Mouse (Mus musculus) intestine, embryonic 16.5 days (tissue): Measurements from ENCODE around the gene Zcchc14. TPM values are rescaled to one million over a fixed set of nuclear protein-coding genes. Genes with fewer than 3 reads are reported as not detected.
A peak's percentile ranks its signal among the peaks of the same experiment; 100 is the strongest.

ENCODE experiments used
- ATAC-seq: fragments of 200-750 bp; cut with Nextera tagmentation; 2 replicates; pipeline ENCODE4 v1.8.0; 2017; ENCODE audit warnings: moderate TSS enrichment, moderate library complexity
- H3K27ac ChIP-seq: fragments of 300-500 bp; sonication (generic); 2 replicates; pipeline ENCODE4 v1.5.1; 2014; ENCODE audit warnings: mild to moderate bottlenecking, low read length
- H3K27me3 ChIP-seq: fragments of 300-500 bp; sonication (generic); replicated peaks from 2 replicates; pipeline ENCODE4 v1.6.1; 2014; ENCODE audit warnings: low read length, control low read depth, mixed read lengths; ENCODE audit not compliant: control insufficient read depth, insufficient read depth
- H3K36me3 ChIP-seq: fragments of 300-500 bp; sonication (generic); 2 replicates; pipeline ENCODE4 v1.6.1; 2014; ENCODE audit warnings: low read length, control low read depth; ENCODE audit not compliant: control insufficient read depth, insufficient read depth
- H3K4me1 ChIP-seq: fragments of 300-500 bp; sonication (generic); 2 replicates; pipeline ENCODE4 v1.6.1; 2014; ENCODE audit warnings: low read length, control low read depth, mixed read lengths; ENCODE audit not compliant: control insufficient read depth, insufficient read depth
- H3K4me2 ChIP-seq: fragments of 300-500 bp; sonication (generic); 2 replicates; pipeline ENCODE4 v1.6.1; 2014; ENCODE audit warnings: low read depth, low read length, control low read depth
- H3K4me3 ChIP-seq: fragments of 300-500 bp; sonication (generic); 2 replicates; pipeline ENCODE4 v1.5.1; 2014; ENCODE audit warnings: mild to moderate bottlenecking, low read length
- H3K9ac ChIP-seq: fragments of 300-500 bp; sonication (generic); 2 replicates; pipeline ENCODE4 v1.6.1; 2014; ENCODE audit warnings: low read depth, low read length
- H3K9me3 ChIP-seq: fragments of 300-500 bp; sonication (generic); 2 replicates; pipeline ENCODE4 v1.6.1; 2016; ENCODE audit warnings: low read length, control low read depth; ENCODE audit not compliant: control insufficient read depth
- WGBS: fragments of 180-500 bp; shearing (Covaris S2); extraction: QIAGEN DNeasy Blood & Tissue Kit; methylation state at CpG from one replicate; pipeline ENCODE4 v1.1.7; 2014; 5-methylcytosine and 5-hydroxymethylcytosine counted together
- polyA plus RNA-seq: library from polyadenylated mRNA; unstranded; fragments of >200 nt; fragmentation: Nextera tagmentation; extraction: Ambion mirVana; gene quantifications from 2 replicates; pipeline ENCODE4 v1.2.1, GENCODE M21; 2015

The Zcchc14 gene
- polyA plus RNA-seq, 1 experiment from 2014 or later, result 9.5 TPM

GRCm38 (mm10) chr8:121572121-121572520, 80.6 kb downstream of the Zcchc14 start:
- no peak overlapping the region for H3K9ac ChIP-seq
- H3K27ac ChIP-seq, result no peak overlapping the region
- H3K9me3 ChIP-seq, result no peaks in the 10 kb centered on the region
- no peak overlapping the region for H3K4me2 ChIP-seq
- WGBS, result 74% methylated on average over 7 of the region's 7 CpGs
- H3K4me3 ChIP-seq, result no peak overlapping the region
- H3K27me3 ChIP-seq, result no peaks in the 10 kb centered on the region
- H3K36me3 ChIP-seq, result no peaks in the 10 kb centered on the region
- H3K4me1 ChIP-seq, result peaks cover 22% of the 10 kb centered on the region
- ATAC-seq, result no peak

- no peak overlapping the region for H3K27ac ChIP-seq
- peaks cover 15% of the 10 kb centered on the region for H3K4me1 ChIP-seq
- no peak overlapping the region for H3K4me2 ChIP-seq
- H3K9me3 ChIP-seq, result no peaks in the 10 kb centered on the region
- ATAC-seq, result no peak
- no peak overlapping the region for H3K4me3 ChIP-seq
- H3K36me3 ChIP-seq, result peaks cover 2% of the 10 kb centered on the region; the same call in 1 of the 2 replicates
- H3K27me3 ChIP-seq, result no peaks in the 10 kb centered on the region
- WGBS, result 73% methylated on average over 17 of the region's 17 CpGs
- H3K9ac ChIP-seq, result no peak overlapping the region
These were observed 81.9 kb downstream of the Zcchc14 start for GRCm38 (mm10) chr8:121570801-121571200.

DNA sequence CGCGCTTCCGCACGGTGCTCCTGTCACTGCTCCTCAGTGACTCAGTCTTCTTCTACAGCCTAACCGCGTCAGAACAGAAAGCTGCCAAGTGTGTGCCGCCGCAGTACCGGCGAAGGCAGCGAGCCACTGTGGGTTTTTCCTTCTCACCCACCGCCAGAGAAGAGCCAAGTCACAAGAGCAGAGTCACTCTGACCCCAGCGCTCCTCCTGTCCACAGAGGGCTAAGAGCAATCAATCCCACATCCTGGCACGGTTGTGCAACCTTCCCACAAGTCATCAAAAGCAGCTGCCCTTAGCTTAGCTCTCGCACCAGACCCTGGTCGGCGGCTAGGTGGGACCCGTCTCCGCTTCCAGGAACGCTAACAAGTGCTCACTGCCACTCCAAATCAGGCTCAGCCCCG, 82.4 kb downstream of the Zcchc14 start:
- Histone ChIP-seq H3K9me3 (no peaks in the 10 kb centered on the region), H3K27me3 (no peaks in the 10 kb centered on the region), H3K4me1 (peaks cover 13% of the 10 kb centered on the region), H3K27ac (no peak overlapping the region), H3K4me2 (no peak overlapping the region), H3K9ac (no peak overlapping the region), H3K36me3 (peaks cover 4% of the 10 kb centered on the region; the same call in 1 of the 2 replicates), H3K4me3 (no peak overlapping the region)
- 80% methylated on average over 21 of the region's 21 CpGs for WGBS
- ATAC-seq, result no peak

- H3K4me3 ChIP-seq, result no peak overlapping the region
- 65% methylated on average over 6 of the region's 6 CpGs for WGBS
- peaks cover 8% of the 10 kb centered on the region for H3K4me1 ChIP-seq
- H3K4me2 ChIP-seq, result no peak overlapping the region
- H3K27ac ChIP-seq, result no peak overlapping the region
- no peaks in the 10 kb centered on the region for H3K27me3 ChIP-seq
- no peak for ATAC-seq
- H3K9me3 ChIP-seq, result no peaks in the 10 kb centered on the region
- H3K9ac ChIP-seq, result no peak overlapping the region
- H3K36me3 ChIP-seq, result peaks cover 4% of the 10 kb centered on the region; the same call in 1 of the 2 replicates
These were observed 84.4 kb downstream of the Zcchc14 start for GRCm38 (mm10) chr8:121568321-121568720.

- H3K4me3 ChIP-seq, result no peak overlapping the region
- 60% methylated on average over 6 of the region's 6 CpGs for whole genome bisulfite sequencing
- H3K36me3 ChIP-seq, result peaks cover 8% of the 10 kb centered on the region; the same call in 1 of the 2 replicates
- no peak overlapping the region for H3K27ac ChIP-seq
- H3K4me2 ChIP-seq, result no peak overlapping the region
- no peaks in the 10 kb centered on the region for H3K9me3 ChIP-seq
- no peaks in the 10 kb centered on the region for H3K27me3 ChIP-seq
- peaks cover 10% of the 10 kb centered on the region for H3K4me1 ChIP-seq
- no peak for ATAC-seq
- no peak overlapping the region for H3K9ac ChIP-seq
These were observed 89.0 kb downstream of the Zcchc14 start for GRCm38 (mm10) chr8:121563701-121564100.

DNA sequence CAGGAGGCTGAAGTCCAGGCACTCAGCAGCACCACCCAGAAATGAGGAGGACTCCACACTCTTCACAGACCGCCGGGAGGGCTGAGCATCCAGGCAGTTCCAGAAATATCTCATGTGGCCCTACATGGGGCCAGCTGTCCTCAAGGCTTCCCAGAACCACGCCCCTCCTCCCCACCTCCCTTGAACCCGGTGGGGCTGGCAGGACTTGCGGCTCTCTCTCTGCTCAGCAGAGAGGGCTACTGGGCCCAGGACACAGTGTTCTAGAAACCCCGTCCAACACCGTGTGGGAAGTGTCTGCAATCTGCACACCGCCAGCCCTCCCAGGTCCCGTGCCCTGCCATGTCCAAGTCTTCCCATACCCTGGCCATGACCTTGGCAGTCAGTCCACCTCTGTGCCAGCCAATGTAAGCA, 89.8 kb downstream of the Zcchc14 start:
- Histone ChIP-seq H3K9ac (no peak overlapping the region), H3K4me2 (no peak overlapping the region), H3K36me3 (peaks cover 14% of the 10 kb centered on the region; the same call in 1 of the 2 replicates), H3K9me3 (no peaks in the 10 kb centered on the region), H3K4me3 (no peak overlapping the region), H3K27me3 (no peaks in the 10 kb centered on the region), H3K27ac (no peak overlapping the region), H3K4me1 (peaks cover 7% of the 10 kb centered on the region)
- 67% methylated on average over 9 of the region's 9 CpGs for WGBS
- peak; percentile 32; the same call in 1 of the 2 replicates for ATAC-seq

DNA sequence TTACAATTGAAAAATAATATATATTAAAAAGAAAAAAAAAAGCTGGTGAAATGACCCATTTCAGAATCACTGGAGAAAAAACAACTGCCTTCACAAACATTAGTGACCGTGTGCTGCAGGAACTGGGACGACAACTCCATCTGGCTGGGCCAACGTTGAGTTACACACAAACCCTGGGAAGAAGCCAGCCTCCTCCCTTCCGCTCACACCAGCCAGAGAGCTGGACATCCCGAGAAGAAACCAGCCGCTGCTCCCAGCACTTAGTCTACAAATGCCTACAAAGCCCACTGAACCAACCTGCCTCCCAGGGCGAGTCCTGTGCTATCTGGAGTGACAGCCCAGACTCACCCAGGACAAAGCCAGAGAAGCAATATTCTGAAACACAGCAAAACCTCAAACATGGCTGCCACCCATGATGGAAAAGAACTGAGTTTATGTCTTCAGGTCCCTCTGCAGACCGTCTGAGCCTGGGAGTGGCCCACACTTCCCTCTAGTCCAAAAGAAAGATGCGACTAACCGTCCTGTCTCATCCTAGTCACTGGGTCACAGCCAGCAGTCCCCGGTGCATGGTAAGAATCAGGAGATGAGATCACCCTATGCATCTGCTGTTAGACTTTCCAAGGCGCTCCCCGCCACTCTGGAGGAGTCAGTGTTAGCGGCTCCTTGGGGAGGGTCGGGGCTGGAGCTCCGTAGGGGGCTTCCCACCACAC, 90.9 kb downstream of the Zcchc14 start:
- 79% methylated on average over 16 of the region's 16 CpGs for WGBS
- Histone ChIP-seq H3K27me3 (no peaks in the 10 kb centered on the region), H3K4me1 (peaks cover 7% of the 10 kb centered on the region), H3K9ac (no peak overlapping the region), H3K4me2 (no peak overlapping the region), H3K27ac (no peak overlapping the region), H3K36me3 (peaks cover 14% of the 10 kb centered on the region; the same call in 1 of the 2 replicates), H3K9me3 (no peaks in the 10 kb centered on the region), H3K4me3 (no peak overlapping the region)
- ATAC-seq, result no peak

DNA sequence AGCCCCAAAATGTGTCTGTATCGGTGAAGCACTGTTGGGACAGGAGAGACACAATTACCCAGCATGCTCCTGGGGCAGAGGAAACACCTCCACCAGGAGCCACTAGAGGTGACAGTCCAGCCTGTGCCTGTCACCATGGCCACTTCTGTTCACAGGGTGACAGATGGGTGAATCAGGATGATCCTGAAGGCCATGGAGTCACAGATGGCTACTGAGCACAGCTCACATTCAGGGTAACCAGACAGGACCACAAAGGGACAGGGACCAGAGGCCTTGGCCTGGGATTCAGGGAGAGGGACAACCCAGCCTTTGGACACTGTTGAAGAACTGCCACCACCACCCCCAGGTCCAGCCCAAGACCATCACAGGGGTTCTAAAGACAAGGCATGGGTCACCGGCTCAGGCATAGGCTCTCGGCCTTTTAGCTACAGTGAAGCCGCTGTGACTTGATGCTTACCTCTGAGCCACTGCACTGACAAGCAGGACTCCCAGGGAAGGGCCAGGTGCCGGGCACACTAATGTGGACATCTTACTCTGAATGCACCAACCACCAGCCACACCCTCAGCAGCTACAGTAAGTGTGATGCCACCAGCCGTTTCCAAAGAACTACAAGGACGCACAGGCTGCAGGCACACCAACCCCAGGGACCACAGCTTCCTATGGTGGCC, 92.1 kb downstream of the Zcchc14 start:
- Histone ChIP-seq H3K36me3 (peaks cover 10% of the 10 kb centered on the region; the same call in 1 of the 2 replicates), H3K9ac (no peak overlapping the region), H3K4me3 (no peak overlapping the region), H3K27me3 (no peaks in the 10 kb centered on the region), H3K27ac (no peak overlapping the region), H3K9me3 (no peaks in the 10 kb centered on the region), H3K4me2 (no peak overlapping the region), H3K4me1 (peaks cover 7% of the 10 kb centered on the region)
- WGBS, result 91% methylated on average over 7 of the region's 7 CpGs
- no peak for ATAC-seq

GRCm38 (mm10) chr8:121559801-121560200, 92.9 kb downstream of the Zcchc14 start:
- H3K9me3 ChIP-seq, result no peaks in the 10 kb centered on the region
- H3K4me1 ChIP-seq, result peaks cover 7% of the 10 kb centered on the region
- no peak overlapping the region for H3K4me2 ChIP-seq
- no peaks in the 10 kb centered on the region for H3K27me3 ChIP-seq
- no peak overlapping the region for H3K4me3 ChIP-seq
- ATAC-seq, result no peak
- peaks cover 14% of the 10 kb centered on the region; the same call in 1 of the 2 replicates for H3K36me3 ChIP-seq
- no peak overlapping the region for H3K27ac ChIP-seq
- WGBS, result 88% methylated on average over 12 of the region's 12 CpGs
- no peak overlapping the region for H3K9ac ChIP-seq
